Mouse (Mus musculus) left cerebral cortex, postnatal 25 days (tissue): ENCODE measurements around the gene Ehd3. TPM values are rescaled to one million over a fixed set of nuclear protein-coding genes. Genes with fewer than 3 reads are reported as not detected.

Experiments used
- DNase-seq, 2 experiments: peaks; one replicate each; pipeline ENCODE4 v3.0.0; 2022; ENCODE audit warnings: low spot score in 2 of 2, mixed read lengths in 1 of 2
- intact Hi-C: fragments of 180-260 bp; cut with DNase I; formaldehyde crosslinking; loops from one replicate; pipeline ENCODE4 v1.15.1; 2025
- total RNA-seq, 2 experiments: library from RNA; stranded (reverse); gene quantifications; 2 replicates each; pipeline ENCODE4 v1.2.3; 2021

The Ehd3 gene
- 10 to 100 TPM; 73.4 to 83.0 TPM for total RNA-seq

DNA sequence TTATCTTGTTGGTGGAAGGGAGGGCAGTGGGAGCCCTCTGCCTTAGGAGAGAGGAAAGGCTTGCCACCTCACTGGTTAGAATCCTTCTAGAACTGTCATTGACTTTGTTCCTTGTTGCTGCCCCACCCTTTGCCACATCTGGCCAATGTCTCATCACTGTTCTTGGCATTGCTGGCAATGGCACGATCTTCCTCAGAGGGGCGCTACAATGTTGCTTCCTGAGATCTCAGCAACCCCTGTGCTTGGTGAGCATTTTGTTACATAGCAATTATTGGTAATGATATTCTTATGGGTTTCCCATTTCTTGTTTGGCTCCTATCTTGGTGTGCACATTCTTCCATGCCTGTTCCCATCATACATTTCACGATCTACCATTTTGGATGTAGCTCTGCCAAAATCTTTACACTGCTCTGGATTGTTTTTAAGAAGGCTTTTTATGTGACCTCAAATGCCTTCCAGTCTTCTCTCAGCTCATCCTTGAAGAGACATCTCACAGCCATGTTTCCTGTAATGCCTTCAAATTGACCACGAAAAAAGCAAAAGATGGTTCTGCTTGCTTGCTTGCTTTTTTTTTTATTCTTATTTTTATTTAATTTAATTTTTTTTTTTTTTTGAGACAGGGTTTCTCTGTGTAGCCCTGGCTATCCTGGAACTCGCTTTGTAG, at the start of gene Ehd3:
Gene Ehd3, plus strand, starts transcription at position 614 of the 664 bp plus-strand sequence.
- intact Hi-C loops: loop anchor here (1.0 to 5.0 kb wide), 3 partner anchors 27 to 501 kb away; no protein-coding TSS in a partner anchor
- no peak for DNase-seq

DNA sequence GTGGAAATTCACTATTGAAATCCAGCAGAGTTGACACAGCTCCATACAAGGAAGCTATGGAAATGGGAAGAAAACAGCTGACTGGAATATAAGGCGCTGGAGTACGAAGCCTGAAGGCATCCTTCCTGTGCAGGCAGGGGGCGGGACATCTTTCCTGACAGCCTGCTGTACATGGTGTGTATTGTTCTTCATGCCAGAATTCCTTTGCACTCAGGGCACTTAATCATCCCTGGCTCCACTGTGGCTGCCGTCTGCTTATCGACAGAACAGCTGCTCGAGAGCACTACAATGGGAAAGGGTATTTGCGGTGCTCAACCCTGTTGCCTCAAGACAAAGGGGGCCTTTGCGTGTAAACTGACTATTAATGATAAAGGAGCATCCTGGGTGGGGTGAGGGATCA, 33.0 kb upstream of the Ehd3 start:
- intact Hi-C loops: no loop called here
- DNase-seq: peak in 1 of 2 experiments; percentile 30

DNA sequence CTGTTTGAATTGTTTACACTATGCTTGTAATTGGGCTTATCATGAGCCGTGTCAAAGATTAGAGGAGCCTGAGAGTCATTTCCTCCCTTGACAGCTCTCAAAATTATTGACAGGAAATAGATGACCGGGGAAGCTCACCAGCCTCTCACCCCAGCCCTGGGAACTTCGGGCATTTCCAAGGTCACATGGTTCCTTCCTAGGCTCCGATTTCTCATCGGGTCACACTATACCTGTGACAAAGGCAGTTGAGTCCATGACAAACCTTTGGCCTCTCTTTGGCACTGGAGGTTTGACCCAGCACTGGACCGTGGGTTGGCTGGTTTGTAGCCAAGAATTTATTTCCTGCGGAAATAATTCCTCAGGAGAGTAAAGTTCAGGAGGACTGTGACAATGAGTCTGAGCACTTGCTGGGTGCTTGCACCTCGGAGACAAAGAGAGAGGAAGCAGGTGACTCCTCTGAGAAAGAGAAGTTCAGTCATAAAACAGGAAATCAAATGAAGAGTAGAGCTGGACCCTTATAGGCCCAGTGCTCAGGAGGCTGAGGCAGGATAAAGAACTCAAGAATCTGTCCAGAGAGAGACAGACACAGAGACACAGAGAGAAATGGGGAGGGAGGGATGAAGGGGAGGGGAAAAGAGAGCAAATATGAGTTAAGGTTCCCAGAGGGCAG, 17.2 kb upstream of the Ehd3 start:
- intact Hi-C loops: no loop called here

DNA sequence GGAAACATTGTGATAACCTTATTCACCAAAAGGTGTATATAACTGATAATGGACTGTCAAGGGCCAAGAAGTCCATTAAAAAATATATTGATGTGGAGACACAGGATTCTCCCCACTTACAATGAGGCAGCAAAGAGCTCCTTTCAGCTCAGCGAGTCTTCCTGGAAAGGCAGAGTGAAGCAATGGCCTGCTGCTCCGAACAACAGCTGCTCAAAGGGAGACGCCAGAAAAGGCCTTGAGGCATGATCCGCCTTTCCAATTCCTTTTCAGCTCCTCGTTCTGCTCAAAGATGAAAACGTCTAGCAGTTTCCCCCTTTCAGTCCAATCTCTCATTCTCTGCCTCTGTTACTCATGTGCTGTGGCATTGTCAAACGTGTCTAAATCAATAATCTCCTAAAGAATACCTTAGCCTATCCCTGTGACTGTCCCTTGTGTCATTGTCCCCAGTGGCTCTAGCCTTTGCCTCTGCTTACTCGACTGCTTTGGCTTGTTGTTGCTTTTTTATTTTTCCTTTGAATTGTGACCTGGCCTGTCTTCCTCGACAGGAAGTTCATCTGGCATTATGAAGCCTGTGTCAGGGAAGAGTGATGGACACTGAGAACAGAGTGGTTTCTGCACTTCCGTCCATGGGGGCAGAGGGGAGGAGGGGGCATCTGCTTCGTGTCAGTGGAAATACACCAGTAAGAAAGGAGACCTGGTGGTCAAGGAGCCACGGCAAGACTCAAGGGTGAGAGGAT, 13.5 kb upstream of the Ehd3 start:
- intact Hi-C loops: no loop called here
- DNase-seq: no peak

More for the DNA sequence above, 17.2 kb upstream of the Ehd3 start:
- no peak for DNase-seq

DNA sequence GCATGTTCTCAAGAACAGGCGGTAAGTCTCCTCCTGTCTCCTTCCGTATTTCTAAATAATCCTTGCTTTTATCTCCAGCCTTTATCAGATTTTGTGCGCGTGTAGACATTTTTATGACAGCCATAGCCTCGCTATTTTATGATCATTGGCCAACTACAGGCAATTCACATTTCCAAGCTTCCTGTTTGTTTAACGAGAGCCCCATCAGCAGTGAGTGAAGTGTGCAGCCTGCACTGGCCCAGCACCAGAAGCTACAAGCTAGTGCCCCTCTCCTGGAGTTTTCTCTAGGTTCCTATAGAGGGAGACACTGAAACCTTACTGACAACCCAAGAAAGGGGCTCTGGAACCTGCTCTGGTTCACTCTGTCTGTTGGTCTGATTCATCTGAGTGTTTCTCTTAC, 7.1 kb upstream of the Ehd3 start:
- DNase-seq: no peak
- intact Hi-C loops: no loop called here

DNA sequence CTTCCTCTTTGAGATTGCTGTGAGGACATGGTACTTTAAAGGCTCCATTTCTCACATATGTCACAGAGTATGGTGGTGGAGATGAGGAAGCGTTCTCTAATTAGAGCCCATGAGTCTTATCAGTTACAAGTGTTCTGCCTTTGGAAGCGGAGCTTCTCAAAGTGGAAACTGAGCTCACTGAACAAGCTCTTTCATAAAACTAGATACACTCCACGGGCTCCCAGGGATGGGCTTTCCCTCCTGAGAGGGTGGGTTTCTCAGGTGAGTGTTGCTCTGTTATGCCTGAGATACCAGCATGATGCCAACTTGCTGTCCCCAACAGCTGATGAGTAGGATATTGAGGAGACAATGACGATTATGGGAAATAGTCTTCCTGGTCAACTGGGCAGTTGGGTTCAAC, 6.2 kb upstream of the Ehd3 start:
- intact Hi-C loops: no loop called here
- DNase-seq: no peak

DNA sequence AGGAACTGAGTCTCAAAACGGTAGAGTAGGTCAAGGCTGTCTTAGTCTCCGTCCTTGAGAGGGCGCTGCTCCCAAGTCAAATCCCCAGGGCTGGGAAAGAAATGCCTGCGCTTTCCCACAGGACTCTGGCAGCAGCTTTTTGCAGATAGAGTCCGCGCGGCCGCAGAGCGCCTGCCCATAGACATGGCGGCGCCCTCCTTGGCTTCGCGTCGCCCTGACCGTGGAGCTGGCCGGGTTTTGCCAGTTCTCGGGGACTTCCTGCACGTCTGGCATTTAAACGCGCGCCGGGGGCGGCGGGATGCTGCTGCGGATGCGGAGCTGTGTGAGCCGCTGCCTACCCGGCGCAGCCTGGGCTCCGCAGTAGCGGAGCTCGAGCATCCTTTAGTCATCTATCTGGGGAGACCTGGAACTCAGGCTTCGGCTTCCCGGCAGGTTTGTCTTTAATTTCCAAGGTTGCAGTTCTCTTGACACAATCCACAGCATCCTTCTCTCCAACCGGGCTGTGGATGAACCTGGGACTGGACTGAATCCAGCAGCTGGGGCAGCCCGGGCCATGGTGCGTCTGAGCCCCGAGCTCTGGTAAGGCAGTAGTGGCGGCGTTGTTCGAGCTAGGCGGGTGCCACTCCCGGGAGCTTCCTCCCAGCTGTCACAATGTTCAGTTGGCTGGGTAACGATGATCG, 798 bp downstream of the Ehd3 start:
- intact Hi-C loops: loop anchor here (1.0 to 5.0 kb wide), 3 partner anchors 26 to 502 kb away; no protein-coding TSS in a partner anchor
- peak; percentile 96 to 99 for DNase-seq

DNA sequence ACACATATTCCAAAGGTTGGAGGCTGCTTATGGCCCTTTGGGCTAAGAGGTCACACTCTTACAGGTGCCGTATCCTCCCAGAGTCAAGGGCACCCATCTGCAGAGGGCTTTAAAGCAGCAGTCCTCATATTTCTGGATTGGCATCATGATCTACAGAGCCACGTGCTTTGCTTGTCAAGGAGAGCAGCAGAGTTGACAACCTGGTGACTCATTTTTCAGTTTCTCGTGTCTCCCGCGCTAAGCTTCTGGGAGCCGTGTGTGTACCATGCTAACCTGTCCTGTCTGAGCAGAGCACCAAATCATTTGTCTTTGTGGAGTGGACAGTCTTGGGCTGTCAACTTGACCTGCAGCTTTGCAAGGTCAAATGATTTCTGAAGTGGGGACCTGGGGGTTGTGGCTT, 2.4 kb downstream of the Ehd3 start:
- intact Hi-C loops: no loop called here
- peak in 1 of 2 experiments; percentile 26 for DNase-seq

DNA sequence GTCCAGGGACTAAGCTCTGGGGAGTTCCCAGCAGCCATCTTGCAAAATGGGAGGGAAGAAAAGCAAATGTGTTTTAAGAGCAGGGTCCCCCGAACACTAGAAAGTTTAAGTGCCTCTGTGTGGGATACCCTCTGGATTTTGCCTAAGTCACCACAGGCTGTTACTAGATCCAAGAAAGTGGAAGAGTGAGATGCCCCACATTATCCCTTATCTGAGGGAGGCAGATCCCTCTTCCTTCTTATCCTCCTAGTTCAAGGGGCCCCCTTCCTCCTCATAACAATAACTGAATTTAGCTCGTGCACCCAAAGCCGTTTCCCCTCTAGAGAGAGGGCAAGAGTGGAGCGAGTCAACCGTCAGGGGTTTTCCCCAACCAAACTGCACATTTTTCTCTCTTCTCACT, 3.3 kb downstream of the Ehd3 start:
- DNase-seq: no peak
- intact Hi-C loops: no loop called here

DNA sequence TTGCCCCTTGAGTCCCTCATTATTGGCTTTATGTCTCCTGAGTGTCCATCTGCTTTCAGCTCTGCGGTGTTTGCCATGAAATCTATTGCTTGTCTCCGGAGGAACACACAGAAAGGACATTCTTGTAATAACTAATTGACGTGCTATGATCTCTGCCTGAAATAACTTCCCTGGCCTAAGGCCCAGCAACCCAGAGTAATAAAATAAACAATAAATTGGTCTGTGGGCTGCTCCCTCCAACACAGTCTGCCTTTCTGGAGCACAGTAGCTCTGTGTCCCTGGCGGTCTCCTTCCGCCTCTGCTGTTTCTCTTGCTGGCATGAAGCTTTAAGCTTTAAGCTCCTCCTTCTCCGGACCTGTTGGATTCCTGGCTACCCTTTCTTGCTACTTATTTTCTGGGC, 4.5 kb downstream of the Ehd3 start:
- intact Hi-C loops: no loop called here
- peak in 1 of 2 experiments; percentile 46 for DNase-seq

DNA sequence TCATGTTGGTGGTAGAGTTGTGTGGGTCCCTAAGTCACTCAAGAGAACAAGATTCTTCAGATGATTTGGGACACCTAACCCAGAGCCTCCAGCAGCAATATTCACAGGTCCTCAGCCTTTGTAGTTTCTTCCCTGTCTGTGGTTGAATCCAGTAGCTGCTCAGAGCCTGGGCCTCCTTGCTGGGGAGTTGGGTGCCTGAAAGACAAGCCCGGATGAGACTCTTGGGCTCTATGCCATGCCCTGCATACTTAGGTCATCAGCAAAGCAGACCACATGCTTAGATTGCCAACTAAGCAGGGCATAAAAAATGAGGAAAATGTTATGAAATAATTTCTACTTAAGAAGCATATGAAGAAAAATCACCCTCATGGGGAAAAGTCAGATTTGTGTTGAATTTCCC, 6.9 kb downstream of the Ehd3 start:
- DNase-seq: no peak
- intact Hi-C loops: no loop called here

DNA sequence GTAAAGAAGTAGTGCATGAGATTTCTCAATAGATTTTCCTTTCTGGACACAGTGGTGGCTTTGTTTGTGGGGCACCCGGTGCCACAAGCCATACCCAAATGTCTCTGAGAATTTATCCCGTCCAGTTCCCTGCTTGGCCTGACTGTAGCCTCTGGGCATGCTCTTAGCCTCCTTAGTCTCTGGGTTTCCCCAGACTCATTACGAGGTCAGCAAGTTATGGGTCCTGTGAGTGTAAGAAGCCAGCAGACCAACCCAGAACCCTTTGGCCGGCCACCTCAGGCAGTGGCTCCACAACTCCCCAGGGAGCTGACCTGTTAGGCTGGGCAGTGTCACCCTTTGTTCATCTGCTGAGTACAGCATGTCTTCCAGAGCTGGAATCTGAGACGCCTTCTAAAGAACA, 7.6 kb downstream of the Ehd3 start:
- DNase-seq: peak in 1 of 2 experiments; percentile 24
- intact Hi-C loops: no loop called here

DNA sequence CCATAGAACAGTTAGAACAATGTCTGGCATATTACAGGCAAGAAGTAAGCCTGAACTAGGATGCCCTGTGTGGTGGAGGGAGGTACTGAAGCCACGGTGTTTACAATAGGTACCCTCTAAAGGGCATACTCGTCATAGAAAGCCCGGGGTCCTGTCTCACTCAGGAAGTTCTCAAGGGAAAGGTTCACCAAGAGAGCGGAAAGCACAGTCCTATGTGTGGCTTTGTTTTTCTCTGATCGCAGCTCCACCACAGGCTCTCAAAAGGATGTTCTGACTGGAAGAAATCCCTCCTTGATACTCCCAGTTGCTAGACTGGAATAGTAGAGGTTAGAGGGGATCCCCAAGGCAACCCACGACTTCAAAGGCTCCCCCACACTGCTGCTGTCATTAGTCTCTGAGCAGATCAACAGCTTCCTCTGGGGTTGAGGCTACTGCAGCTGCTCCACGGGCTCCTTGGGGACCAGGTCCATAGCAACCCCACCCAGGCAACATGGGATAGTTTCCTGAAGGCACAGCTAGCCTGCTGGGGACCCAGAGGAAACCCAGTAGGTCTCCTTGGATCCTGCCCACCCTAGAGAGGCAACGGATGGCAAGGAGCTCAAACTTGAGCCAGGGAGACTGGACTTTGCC, 9.2 kb downstream of the Ehd3 start:
- no peak for DNase-seq
- intact Hi-C loops: no loop called here

DNA sequence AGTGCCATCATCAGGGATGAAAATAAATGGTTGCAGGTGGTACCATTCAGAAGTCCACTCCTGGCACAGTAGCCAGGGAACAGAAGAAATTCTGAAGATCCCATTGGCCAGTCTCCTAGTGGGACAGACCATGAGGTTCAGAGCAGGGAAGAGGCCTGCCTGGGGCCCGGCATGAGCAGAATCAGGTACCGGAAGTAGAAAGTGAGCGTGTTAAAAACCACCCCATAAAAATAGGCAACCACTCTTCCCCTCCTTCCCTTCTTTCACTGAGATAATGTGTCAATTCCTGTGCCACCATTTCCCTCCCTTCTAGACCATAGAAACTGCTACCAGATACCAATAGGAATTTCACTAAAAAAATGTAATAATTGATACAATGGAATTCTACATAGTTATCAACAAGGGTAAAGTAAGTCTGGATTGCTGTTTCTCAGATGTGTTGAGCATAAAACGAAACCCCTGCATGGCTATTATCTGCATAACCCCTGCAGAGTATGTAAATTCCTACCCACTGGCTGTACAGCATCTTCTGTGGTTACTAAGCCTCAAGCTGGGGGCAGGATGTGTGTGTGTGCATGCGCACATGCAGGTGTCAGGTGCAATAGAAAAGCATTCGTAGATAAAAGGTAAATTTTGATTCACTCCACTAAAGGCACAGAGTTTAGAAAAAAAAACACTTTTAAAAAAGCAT, 10.7 kb downstream of the Ehd3 start:
- intact Hi-C loops: no loop called here
- no peak for DNase-seq

DNA sequence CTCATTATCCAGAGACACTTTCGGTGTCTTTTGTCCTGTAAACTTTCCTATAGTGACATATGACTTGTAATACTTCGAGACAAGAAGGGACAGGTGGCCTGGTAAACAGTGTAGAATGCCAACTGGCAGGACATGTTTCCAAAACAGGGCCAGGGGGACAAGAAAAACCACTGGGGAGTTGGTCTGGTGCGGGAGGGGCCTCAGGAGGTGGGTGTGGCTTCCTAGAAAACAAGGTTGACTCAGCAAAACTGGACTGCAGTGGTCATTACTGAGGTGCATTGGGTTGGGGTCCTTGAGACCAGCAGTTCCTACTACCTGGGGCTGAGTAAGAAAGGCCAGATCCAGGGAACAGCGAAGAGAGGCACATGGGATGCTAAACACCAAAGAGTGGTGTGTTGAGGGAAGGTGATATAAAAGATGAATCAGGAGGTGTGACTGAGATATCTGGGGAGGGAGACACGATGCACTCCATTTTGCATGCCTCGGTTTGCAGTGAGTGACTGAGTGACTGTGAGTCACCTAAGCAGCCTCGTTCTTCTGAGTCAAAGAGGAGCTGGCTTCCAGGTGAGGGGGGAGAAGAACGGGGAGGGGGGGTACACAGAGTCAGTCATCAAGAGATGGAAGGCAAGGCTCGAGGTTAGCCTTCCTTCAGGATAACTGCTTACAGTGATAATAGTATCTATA, 13.9 kb downstream of the Ehd3 start:
- intact Hi-C loops: no loop called here
- DNase-seq: peak in 1 of 2 experiments; percentile 43

DNA sequence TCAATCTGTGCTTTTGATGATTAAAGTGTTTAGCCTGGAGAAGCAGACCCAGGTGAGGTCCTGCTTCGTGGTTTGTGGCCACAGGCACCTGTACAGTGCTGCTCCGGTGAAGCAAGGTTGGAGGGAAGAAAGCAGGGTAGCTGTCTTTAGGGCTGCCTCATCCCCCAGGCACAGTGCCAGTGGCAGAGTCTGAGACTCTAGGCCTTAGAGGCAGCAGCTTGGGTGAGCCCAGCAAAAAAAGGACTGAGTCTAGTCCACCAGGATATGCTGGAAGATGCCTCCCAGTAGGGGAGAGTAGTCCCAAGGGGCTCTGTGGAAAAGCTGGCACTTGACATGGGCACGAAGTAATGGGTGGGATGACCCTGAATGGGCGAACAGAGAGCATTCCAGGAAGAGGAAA, 15.0 kb downstream of the Ehd3 start:
- intact Hi-C loops: no loop called here
- DNase-seq: no peak

DNA sequence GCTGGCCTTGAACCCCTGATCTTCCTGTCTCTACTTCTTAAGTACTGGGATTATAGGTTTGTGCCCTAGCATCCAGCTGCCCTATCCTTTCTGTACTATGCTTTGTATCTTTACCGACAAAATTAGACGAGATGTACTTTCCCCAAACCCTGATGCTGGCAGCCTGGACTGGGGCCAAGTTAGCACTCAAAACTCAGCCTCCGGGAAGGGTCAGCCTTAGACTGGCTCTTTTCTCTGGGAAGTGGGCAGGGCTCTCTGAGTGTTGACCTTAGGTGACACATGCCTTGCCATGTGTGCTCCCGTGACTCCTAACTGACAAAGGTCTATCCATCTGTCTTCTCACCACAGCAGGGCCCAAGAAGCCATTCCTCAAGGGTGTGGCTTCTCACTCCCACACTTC, 16.8 kb downstream of the Ehd3 start:
- no peak for DNase-seq
- intact Hi-C loops: no loop called here

DNA sequence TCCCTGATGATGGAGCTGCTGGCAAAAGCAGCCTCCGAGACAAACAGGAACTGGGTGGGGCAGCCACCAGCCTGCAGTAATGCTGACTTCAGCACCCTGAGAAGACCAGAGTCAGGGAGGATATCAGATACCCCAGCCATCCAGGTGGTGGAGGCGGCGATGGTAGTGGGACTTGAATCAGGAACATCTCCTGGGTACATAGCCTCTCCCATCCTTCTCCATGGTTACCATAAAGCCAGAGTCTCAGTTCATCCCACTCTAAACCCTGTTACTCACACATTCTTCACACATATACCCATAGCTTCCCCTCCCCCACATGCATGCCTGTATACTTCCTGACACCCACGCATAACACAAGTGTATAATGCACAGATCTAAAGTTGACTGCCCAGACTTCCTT, 18.3 kb downstream of the Ehd3 start:
- peak; percentile 36 to 80 for DNase-seq
- intact Hi-C loops: no loop called here
